Mouse (Mus musculus): ENCODE measurements at regions not wholly inside any gene's neighbourhood (a gene's known extent, or its start where the extent isn't known, plus 50 kb on each side); places are given as distances from the start of the nearest gene placed in this dataset.

GRCm38 (mm10) chr5:64609378-64610087 lies 193.7 kb upstream of the Klf3 start:
- no peak for DNase-seq (ENCODE audit: low spot score in 2 of 2)

DNA sequence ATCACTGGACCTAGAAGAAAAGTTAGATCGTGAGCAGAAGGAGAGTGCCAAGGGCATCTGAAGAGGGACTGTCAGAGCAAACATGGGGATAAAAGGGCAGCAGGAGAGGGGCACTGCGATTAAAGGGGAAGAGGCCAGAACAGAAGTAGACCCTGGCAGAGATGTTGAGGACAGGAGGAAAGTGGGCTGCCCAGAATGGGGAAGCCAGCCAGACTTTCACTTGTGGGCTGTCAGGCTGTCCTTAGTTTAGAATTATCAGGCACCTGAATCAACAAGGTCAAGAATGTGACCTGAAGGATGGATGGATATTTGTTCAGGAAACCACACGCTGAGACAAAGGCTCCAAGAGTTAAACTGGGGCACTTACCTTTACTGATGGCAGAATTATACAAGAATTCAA lies 193.0 kb upstream of the Klf3 start:
- DNase-seq (ENCODE audit: low spot score in 2 of 2): no peak

DNA sequence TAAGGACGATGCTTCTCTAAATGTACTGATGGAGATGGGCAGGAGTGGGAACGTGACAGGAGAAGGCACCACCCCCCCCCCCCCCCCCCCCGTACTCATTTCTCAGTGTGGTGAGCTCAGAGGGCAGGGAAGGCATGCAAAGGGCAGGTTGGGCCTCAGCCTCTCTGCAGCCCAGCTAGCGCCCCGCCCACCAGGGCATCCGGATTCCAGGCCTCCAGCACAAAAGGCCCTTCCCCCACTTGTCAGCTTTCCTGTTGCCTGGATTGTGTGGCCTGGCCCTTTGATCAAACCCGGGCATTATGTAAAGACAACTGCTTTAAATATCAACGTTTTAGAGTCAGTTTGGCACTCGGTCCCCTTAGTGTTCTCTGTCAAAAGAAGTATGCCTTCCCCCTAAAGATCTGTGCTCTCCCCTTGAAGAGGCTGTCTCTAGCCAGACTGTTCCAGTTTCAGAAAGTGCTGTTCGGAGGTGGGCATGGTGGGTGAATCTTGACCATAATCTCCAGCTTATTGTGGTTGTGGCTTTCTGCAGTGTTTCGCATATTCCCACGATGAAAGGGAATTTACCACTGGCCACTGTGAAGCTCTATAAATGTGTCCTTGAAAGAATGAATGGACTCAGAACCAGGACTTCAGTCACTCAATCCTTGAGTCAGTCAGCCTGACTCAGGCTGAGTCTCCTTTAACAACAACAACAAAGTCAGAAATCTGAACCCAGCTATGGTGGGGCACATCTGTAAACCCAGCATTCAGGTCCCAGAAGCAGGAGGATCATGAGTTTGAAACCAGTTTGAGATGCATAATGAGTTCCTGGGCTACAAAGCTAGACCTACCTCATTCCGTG lies 192.4 kb upstream of the Klf3 start:
- DNase-seq (ENCODE audit: low spot score in 2 of 2): no peak

GRCm38 (mm10) chr5:64612017-64612416 lies 191.2 kb upstream of the Klf3 start:
- no peak for DNase-seq (ENCODE audit: low spot score in 2 of 2)

DNA sequence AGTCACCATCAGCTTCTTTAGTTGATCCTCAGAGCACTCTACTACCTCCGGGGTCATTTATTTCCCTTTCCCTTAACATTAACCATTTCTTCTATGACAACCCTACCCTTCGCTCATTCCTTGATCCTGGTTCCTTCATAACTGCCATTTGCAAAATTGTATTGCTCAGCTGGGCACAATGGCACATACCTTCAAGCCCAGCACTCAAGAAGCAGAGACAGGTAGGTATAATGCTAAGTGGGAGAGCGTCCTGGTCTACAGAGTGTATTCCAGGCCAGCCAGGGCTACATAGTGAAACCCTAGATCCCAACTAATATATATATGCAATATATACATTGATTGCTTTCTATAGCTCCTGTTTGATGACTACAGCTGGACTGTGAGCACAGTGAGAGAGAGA lies 189.5 kb upstream of the Klf3 start:
- no peak for DNase-seq (ENCODE audit: low spot score in 2 of 2)

DNA sequence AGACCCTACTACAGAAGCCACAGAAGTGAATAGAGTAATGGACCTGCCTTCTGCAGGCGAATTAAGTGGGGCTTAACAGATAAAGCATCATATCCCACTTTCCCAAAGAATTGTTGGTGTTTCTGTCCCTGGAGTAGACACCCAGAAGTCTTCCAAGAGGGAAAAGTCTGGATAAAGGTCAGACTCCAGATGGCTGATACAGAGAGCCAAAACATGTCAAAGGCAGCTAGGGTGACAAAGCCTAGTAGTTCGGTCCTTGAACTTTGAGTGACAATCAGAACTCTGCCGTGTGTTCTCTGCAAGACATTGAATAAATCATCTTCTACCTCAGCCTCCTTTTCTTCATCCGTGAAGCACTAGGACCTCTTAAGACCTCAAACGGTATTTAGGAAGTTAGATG lies 185.1 kb upstream of the Klf3 start:
- DNase-seq (ENCODE audit: low spot score in 2 of 2): no peak

- DNase-seq (ENCODE audit: low spot score in 2 of 2): no peak
Measured at GRCm38 (mm10) chr5:64619752-64620151, 183.4 kb upstream of the Klf3 start.

DNA sequence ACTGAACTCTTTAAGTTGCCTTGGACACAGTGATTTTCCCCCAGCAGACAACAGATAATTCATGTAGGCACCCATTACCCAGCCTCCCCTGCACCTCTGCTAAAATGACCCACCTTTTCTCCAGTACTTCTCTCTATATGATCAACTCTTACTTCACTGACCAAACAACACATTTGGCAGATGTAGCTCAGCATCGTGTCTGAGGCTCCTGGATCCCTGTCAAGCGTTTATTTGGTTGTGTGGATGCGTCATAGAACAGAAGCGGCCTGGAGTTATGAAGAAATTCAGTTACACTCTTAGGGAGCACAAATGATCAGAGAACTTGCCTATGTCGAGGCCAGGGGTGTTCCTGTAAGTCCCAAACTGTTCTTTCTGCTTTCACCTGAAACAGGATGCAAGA lies 182.5 kb upstream of the Klf3 start:
- DNase-seq (ENCODE audit: low spot score in 2 of 2): no peak

DNA sequence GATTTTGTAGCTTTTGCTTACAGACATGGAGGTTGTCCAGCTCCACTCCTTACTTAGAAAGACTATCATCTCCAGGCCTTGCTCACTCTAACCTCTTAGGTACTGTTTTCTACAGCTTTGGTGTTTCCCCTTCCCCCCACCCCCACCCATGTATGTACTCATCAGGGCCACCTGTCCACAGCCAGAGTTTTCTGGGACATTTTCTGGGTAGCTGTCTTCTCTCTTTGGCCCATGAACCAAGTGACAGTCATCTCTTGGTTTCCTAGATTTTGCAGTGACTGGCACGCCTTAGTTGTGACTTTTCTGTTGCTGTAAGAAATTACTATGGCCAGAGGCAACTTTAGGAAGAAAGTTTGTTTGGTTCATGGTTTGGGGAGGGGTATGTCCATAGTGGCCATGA lies 181.8 kb upstream of the Klf3 start:
- DNase-seq (ENCODE audit: low spot score in 2 of 2): no peak

DNA sequence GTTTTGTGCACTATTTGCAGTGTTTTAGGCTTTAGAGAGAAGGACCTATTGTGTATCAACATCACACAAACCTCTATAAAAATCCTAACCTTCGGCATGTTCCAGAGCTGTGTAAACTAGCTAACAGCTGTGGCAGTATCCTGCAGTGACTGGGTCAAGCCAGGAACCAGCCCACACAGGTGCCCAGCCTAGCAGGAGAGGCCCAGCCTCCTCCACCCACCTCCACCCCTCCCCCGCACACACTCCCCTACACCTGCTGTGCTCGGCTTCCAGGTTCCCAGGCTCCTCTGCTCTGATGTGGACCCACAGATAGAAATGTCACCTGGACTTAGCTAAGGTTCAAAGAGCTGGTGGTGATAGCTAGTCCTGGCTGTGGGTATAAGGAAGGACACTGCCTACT lies 179.5 kb upstream of the Klf3 start:
- DNase-seq (ENCODE audit: low spot score in 2 of 2): no peak

- DNase-seq (ENCODE audit: low spot score in 2 of 2): no peak
Measured at GRCm38 (mm10) chr5:64624205-64624604, 179.0 kb upstream of the Klf3 start.

DNA sequence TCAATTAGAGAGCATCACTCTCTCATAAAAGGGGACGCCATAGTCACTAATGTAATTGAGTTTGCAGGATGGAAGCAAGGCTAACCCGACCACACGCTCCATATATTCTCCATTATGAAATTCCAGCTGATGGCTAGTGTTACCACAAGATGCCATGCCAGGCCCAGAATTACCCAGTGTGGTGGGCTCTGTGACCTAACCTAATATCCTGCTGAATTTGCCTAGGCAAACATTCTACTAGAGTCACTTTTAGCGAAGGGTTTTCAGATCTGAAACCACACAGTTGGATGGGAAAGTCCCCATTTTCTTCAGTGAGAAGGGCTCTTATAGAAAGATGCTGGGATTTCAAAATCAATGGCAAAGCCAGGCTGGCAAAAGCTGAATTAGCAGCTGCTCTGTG lies 177.8 kb upstream of the Klf3 start:
- DNase-seq (ENCODE audit: low spot score in 2 of 2): no peak

GRCm38 (mm10) chr5:64625841-64626298 lies 177.3 kb upstream of the Klf3 start:
- no peak for DNase-seq (ENCODE audit: low spot score in 2 of 2)

- peak; percentile 40 to 47 for DNase-seq (ENCODE audit: low spot score in 2 of 2)
Measured at GRCm38 (mm10) chr5:64626351-64626750, 176.8 kb upstream of the Klf3 start.

DNA sequence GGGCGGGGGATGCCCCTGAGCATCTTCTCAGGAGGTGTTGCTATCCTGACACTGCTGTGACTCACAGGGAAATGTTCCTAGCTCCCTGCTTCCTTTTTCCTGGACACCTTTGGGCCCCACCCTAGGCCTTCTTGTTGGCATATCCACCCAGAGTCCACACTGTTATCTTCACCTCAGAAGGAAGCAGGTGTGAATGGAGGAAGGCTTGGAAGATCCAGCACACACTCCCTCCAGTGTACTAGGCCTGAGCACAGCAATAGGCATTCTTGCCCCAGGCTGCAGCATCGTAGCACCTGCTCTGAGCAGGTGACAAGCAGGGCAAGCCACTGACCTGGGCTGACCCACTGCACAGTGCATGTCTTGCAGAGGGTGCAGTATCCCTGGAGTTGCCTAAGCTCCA lies 172.6 kb upstream of the Klf3 start:
- DNase-seq (ENCODE audit: low spot score in 2 of 2): no peak

DNA sequence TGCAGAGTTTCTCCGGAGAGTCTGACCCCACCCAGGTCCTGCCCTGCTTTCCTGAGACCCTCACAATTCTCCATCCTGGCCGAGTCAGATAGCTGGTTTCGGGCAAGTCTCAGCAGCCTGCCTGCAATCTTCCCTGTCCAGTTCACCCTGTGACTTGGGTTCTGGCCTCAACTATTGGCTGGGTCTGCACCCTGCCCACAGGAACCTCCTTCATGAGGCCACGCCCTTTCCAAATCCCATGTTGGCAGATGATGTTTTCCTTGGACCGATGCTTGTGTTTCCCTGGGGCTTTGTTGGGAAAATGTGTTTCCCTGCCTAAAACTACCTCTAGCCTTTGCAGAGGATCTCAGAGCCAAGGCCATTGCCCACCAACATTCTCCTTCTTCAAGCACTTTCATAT lies 171.0 kb upstream of the Klf3 start:
- DNase-seq (ENCODE audit: low spot score in 2 of 2): no peak

GRCm38 (mm10) chr5:64634008-64634407 lies 169.2 kb upstream of the Klf3 start:
- DNase-seq (ENCODE audit: low spot score in 2 of 2): no peak

- no peak for DNase-seq (ENCODE audit: low spot score in 2 of 2)
Measured at GRCm38 (mm10) chr5:64634721-64635120, 168.5 kb upstream of the Klf3 start.

- no peak for DNase-seq (ENCODE audit: low spot score in 2 of 2)
Measured at GRCm38 (mm10) chr5:64636301-64636700, 166.9 kb upstream of the Klf3 start.

DNA sequence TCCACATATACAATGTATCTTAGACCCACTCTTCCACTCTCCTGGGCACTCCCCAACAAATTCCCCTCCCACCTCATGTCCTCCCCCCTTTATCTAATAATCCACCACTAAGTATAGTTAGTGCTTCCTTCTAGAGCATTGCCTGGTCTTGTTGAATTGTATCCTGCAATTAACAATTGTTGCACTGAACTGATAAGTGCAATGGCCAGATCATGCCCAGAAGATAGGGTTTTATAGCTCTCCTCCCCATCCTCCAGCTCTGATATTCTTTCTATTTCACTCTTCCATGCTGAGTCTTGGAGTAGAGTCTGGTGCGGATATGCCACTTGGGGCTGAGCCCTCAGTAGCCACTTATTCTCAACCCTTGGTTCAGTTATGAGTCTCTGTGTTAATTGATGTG lies 159.6 kb upstream of the Klf3 start:
- no peak for DNase-seq (ENCODE audit: low spot score in 2 of 2)

DNA sequence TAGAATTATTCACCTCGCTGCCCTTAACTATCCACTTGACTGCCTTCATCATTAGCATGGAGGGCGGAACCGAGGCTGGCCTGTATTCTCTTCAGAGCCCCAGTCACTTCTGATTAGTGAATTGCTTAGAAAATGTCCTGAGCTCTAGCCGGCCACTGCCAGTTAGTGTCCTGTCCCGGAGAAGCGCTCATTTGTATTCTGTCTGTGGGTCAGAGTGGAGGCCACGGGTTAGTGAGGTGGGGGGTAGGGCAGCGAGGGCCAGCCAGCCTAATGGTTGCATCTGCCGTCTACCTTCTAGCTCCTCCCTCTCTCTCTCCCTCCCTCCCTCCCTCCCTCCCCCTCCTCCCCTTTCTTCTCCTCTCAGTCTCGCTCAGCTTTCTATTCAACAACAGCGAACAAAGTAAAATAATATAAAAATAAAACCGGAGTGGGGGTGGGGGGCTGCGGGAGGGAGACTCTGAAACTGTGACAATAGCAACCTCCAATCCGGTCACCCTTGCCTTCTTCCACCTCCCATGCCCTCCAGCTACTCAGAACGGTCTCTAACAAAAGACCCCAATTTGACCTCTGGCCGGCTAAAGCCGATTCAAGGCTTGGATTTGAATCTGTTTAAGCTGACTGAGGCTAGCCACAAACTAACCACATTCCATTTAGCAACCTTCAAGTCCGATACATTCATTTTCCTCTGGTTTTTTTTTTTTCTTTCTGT lies 155.6 kb upstream of the Klf3 start:
- peak; percentile 58 to 63 for DNase-seq (ENCODE audit: low spot score in 2 of 2)

DNA sequence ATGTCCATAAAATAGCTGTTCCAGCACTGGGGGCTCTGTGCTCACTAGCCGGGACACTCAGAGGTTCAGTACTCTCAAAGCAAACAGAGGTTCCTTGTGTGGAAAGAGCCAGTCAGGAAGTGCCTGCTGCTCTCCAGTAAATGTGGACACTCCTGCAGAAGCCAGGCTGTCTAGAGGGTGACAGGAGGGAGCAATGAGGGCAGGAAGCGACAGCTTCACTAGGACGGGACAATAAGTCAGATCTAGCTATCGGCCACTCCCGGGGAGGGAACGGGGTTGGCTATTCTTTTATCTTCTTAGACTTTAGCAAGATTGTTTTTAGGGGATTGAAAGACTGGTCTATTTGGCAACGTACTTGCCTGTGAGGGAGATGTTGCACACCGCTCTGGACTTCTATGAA lies 154.7 kb upstream of the Klf3 start:
- peak; percentile 43 to 44 for DNase-seq (ENCODE audit: low spot score in 2 of 2)

- no peak for DNase-seq (ENCODE audit: low spot score in 2 of 2)
Measured at GRCm38 (mm10) chr5:64651407-64651806, 151.8 kb upstream of the Klf3 start.

Measured in right cerebral cortex, postnatal 10 days (tissue).